Mouse (Mus musculus): Measurements from ENCODE around the gene Lama5.

GRCm38 (mm10) chr2:180148551-180148950 is 77.1 kb downstream of the Lama5 start:
- TF ChIP-seq POLR2A (IDR thresholded peaks at IDR 0.05; ENCODE audit: borderline replicate concordance, low read depth, low read length) = no peak
- TF ChIP-seq CTCF (IDR thresholded peaks at IDR 0.05; ENCODE audit: low read depth, low read length) = no peak

Data from bone marrow macrophage, adult 2 months (primary cell).